Mouse (Mus musculus) liver, embryonic 14.5 days (tissue): ENCODE results near the gene Inpp4b. TPM values are rescaled to one million over a fixed set of nuclear protein-coding genes. Genes with fewer than 3 reads are reported as not detected.

Source experiments
- ATAC-seq: fragments of 200-750 bp; cut with Nextera tagmentation; 2 replicates; pipeline ENCODE4 v1.8.0; 2017; ENCODE audit warnings: moderate number of reproducible peaks, mild to moderate bottlenecking, moderate library complexity; ENCODE audit not compliant: insufficient read depth
- DNase-seq, 3 experiments: peaks; one replicate each; pipeline ENCODE4 v3.0.0-alpha.2; 2012 to 2013; ENCODE audit warnings: low read depth in 3 of 3, low spot score in 3 of 3
- H3K27ac ChIP-seq: fragments of 300-500 bp; sonication (generic); 2 replicates; pipeline ENCODE4 v1.5.1; 2014; ENCODE audit warnings: moderate library complexity, mild to moderate bottlenecking, control low read depth, inconsistent platforms
- H3K27me3 ChIP-seq: fragments of 300-500 bp; sonication (generic); 2 replicates; pipeline ENCODE4 v1.6.1; 2014; ENCODE audit warnings: mild to moderate bottlenecking, low read length, moderate library complexity; ENCODE audit not compliant: control insufficient read depth, insufficient read depth
- H3K36me3 ChIP-seq: fragments of 300-500 bp; sonication (generic); replicated peaks from 2 replicates; pipeline ENCODE4 v1.6.1; 2014; ENCODE audit warnings: low read depth; ENCODE audit not compliant: control insufficient read depth, insufficient read depth
- H3K4me1 ChIP-seq, 2 experiments: fragments of 200-500 bp in 1 of 2; fragments of 300-500 bp in 1 of 2; sonication (generic) in 1 of 2; replicated peaks; 2 replicates each; pipeline ENCODE4 v1.6.1; 2012 to 2014; ENCODE audit warnings: antibody characterized with exemption in 1 of 2, inconsistent platforms in 1 of 2, low read length in 1 of 2; ENCODE audit not compliant: control insufficient read depth in 2 of 2, insufficient read depth in 2 of 2
- H3K4me2 ChIP-seq: fragments of 300-500 bp; sonication (generic); 2 replicates; pipeline ENCODE4 v1.6.1; 2014; ENCODE audit warnings: low read depth, mild to moderate bottlenecking, control low read depth, moderate library complexity
- H3K4me3 ChIP-seq, 2 experiments: fragments of 200-500 bp in 1 of 2; fragments of 300-500 bp in 1 of 2; sonication (generic) in 1 of 2; 2 replicates each; pipeline ENCODE4 v1.5.1; 2012 to 2014; ENCODE audit warnings: low read depth in 2 of 2, low read length in 2 of 2, mild to moderate bottlenecking in 2 of 2, control low read depth in 1 of 2, inconsistent platforms in 1 of 2, moderate library complexity in 1 of 2; ENCODE audit not compliant: insufficient read depth in 1 of 2
- H3K9ac ChIP-seq: fragments of 300-500 bp; sonication (generic); replicated peaks from 2 replicates; pipeline ENCODE4 v1.6.1; 2014; ENCODE audit warnings: mild to moderate bottlenecking, control low read depth, moderate library complexity
- H3K9me3 ChIP-seq: fragments of 300-500 bp; sonication (generic); 2 replicates; pipeline ENCODE4 v1.6.1; 2016; ENCODE audit warnings: low read length, mixed read lengths; ENCODE audit not compliant: control insufficient read depth
- CTCF ChIP-seq: IDR thresholded peaks from 2 replicates; pipeline ENCODE4 v1.5.1; 2016; ENCODE audit warnings: antibody characterized with exemption, low read depth, control low read depth
- EP300 ChIP-seq: IDR thresholded peaks from 2 replicates; pipeline ENCODE4 v1.6.1; 2016; ENCODE audit warnings: antibody characterized with exemption, low read depth
- whole genome bisulfite sequencing: fragments of 180-500 bp; shearing (Covaris S2); extraction: QIAGEN DNeasy Blood & Tissue Kit; methylation state at CpG from one replicate; pipeline ENCODE4 v1.1.7; 2014; ENCODE audit not compliant: insufficient replicate concordance; 5-methylcytosine and 5-hydroxymethylcytosine counted together
- polyA plus RNA-seq, 2 experiments: library from polyadenylated mRNA; depleted of rRNA in 1 of 2; stranded (reverse) in 1 of 2; unstranded in 1 of 2; fragments of >200 nt; fragmentation: Nextera tagmentation in 1 of 2; extraction: Ambion mirVana in 1 of 2; gene quantifications; 2 replicates each; pipeline versions ENCODE4 v1.2.1 to v1.2.3; 2012 to 2014

Inpp4b gene
- polyA plus RNA-seq, 2 experiments, result 0.25 to 1.8 TPM

- DNase-seq (no peak), ATAC-seq (no peak)
- Histone ChIP-seq H3K4me2 (no peak overlapping the region), H3K4me1 (no peaks in the 10 kb centered on the region), H3K36me3 (no peaks in the 10 kb centered on the region), H3K27me3 (no peaks in the 10 kb centered on the region), H3K27ac (no peak overlapping the region), H3K4me3 (no peak overlapping the region), H3K9ac (no peak overlapping the region), H3K9me3 (no peaks in the 10 kb centered on the region)
- TF ChIP-seq EP300, result no peak
- no peak for TF ChIP-seq CTCF
- 45% methylated on average over 4 of the region's 4 CpGs for WGBS
These were observed 266.7 kb downstream of the Inpp4b start for GRCm38 (mm10) chr8:81609064-81609463.

DNA sequence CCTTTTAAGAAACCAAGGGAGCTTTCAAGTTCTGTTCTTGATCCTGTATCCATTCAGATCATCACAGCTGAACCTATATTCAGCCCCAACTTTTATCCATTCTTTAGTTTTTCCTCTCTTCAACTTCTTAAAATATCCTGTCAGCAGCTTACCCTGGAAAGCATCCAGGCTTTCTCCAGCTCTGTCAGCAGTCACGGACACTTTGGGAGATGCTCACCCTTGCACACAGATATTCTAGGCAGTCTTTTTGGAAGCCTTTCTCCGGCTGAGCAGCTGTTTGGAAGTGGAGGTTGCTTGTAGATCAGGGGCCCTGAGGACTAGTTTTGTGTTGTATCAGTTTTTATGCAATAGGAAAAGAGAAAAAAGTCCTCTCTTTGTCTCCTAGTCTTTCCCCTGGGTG, 270.3 kb downstream of the Inpp4b start:
- DNase-seq, result no peak
- no peaks in the 10 kb centered on the region for H3K4me1 ChIP-seq
- H3K36me3 ChIP-seq, result no peaks in the 10 kb centered on the region
- no peak overlapping the region for H3K4me2 ChIP-seq
- ATAC-seq, result no peak
- H3K9ac ChIP-seq, result no peak overlapping the region
- no peak overlapping the region for H3K27ac ChIP-seq
- TF ChIP-seq EP300 (no peak), CTCF (no peak)
- WGBS, result 44% methylated on average over 2 of the region's 2 CpGs
- no peak overlapping the region for H3K4me3 ChIP-seq
- no peaks in the 10 kb centered on the region for H3K9me3 ChIP-seq
- no peaks in the 10 kb centered on the region for H3K27me3 ChIP-seq

DNA sequence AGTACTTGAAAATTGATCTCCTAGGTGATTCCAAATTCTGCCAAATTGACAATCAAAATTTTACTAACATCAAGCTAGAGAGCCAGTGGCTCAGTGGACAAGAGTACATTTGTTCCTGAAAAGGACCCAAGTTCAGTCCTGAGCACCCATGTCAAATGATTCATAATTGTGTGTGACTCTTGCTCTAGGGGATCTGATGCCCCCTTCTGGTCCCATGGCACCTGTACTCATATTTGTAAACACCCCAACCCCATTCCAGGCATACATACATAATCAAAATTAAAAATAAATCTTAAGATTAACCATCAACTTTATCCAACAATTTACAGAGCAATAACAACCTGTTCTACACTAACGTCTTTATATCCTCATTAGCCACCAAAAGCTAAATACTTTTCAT, 271.8 kb downstream of the Inpp4b start:
- DNase-seq (no peak), ATAC-seq (no peak)
- Histone ChIP-seq H3K9ac (no peak overlapping the region), H3K4me3 (no peak overlapping the region), H3K4me2 (no peak overlapping the region), H3K27ac (no peak overlapping the region), H3K4me1 (no peaks in the 10 kb centered on the region), H3K9me3 (no peaks in the 10 kb centered on the region), H3K36me3 (no peaks in the 10 kb centered on the region), H3K27me3 (no peaks in the 10 kb centered on the region)
- TF ChIP-seq CTCF (no peak), EP300 (no peak)
- 56% methylated on average over 1 of the region's 1 CpGs for WGBS

DNA sequence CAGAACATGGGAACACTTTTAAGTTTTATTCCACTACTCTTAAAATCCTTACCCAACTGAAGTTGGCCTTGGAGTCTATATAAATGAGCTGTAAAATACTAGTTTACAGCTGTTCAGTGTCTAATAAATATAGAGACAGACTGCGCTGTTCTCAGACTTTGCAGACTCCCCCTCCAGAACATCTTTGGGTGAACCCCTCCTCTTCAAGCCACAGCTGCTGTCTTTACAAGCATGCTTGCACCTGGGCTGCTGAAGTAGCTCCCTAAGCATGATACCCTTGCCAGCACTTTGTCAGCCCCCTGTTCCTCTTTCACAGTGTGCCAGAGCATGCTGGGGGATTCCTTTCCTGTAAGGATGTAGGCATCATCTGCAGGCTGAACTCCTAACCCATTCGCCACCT, 272.2 kb downstream of the Inpp4b start:
- no peak overlapping the region for H3K27ac ChIP-seq
- no peaks in the 10 kb centered on the region for H3K9me3 ChIP-seq
- DNase-seq (no peak), ATAC-seq (no peak)
- H3K4me2 ChIP-seq, result no peak overlapping the region
- no peaks in the 10 kb centered on the region for H3K36me3 ChIP-seq
- H3K27me3 ChIP-seq, result no peaks in the 10 kb centered on the region
- WGBS, result 68% methylated on average over 2 of the region's 2 CpGs
- H3K4me3 ChIP-seq, result no peak overlapping the region
- TF ChIP-seq CTCF, result no peak
- no peak for TF ChIP-seq EP300
- H3K4me1 ChIP-seq, result no peaks in the 10 kb centered on the region
- H3K9ac ChIP-seq, result no peak overlapping the region

GRCm38 (mm10) chr8:81615552-81615951, 273.2 kb downstream of the Inpp4b start:
- Histone ChIP-seq H3K9me3 (no peaks in the 10 kb centered on the region), H3K4me3 (no peak overlapping the region), H3K9ac (no peak overlapping the region), H3K4me2 (no peak overlapping the region), H3K27me3 (no peaks in the 10 kb centered on the region), H3K4me1 (no peaks in the 10 kb centered on the region), H3K27ac (no peak overlapping the region), H3K36me3 (no peaks in the 10 kb centered on the region)
- ATAC-seq (no peak), DNase-seq (no peak)
- WGBS, result 32% methylated on average over 1 of the region's 1 CpGs
- no peak for TF ChIP-seq EP300
- no peak for TF ChIP-seq CTCF

DNA sequence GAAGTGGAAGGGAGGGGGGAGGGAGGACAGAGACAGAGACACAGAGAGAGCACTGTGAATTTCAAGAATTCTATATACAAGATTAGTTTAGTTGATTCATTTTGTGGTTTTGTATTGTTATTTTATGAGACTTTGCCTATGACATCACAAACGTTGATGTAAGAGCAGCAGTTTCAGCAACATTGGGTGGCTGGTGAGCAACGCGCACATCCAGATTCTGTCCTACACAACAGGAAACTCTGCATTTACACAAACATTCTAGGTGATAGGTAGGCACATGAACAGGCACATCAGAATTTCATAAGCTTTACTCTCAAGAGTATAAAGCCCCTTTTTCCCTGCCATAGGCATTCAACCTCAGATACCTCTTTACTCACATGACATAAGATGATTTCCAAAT, 276.6 kb downstream of the Inpp4b start:
- Histone ChIP-seq H3K27me3 (no peaks in the 10 kb centered on the region), H3K4me2 (no peak overlapping the region), H3K4me1 (no peaks in the 10 kb centered on the region), H3K9me3 (no peaks in the 10 kb centered on the region), H3K36me3 (no peaks in the 10 kb centered on the region), H3K27ac (no peak overlapping the region), H3K9ac (no peak overlapping the region), H3K4me3 (no peak overlapping the region)
- ATAC-seq (no peak), DNase-seq (no peak)
- 82% methylated on average over 3 of the region's 3 CpGs for WGBS
- no peak for TF ChIP-seq CTCF
- TF ChIP-seq EP300, result no peak
